Mouse (Mus musculus): ENCODE results near the gene Adamts4. TPM values are rescaled to one million over a fixed set of nuclear protein-coding genes. Genes with fewer than 3 reads are reported as not detected.
"Not testable (repeated sequence)": the region's sequence is repeated elsewhere in the genome, so short reads cannot be mapped to it uniquely, and the experiment has no call there.

Adamts4 gene
- polyA plus RNA-seq, 1 experiment, result 1.2 TPM

DNA sequence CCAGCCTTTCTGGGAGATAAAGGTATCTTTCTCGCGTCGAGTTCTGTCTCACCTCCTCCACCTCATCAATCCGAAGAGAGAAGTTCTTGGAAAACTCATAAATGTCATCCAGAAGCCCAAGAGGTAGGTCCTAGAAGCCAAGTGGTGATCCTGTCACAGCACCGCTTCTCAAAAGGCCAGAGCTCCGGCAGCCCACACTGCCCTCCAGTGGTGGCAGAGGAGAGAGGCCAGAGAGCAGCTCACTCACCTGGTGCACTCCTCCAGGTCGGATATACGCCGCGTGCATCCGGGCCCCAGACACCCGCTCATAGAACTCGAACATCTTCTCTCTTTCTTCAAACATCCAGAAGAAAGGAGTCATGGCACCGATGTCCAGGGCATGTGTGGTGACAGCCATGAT, 11.8 kb upstream of the Adamts4 start:
- H3K4me3 ChIP-seq (ENCODE audit: insufficient read depth, low read depth, low read length), result no peak overlapping the region
- WGBS, result 55% methylated on average over 14 of the region's 14 CpGs
- H3K36me3 ChIP-seq (ENCODE audit: control insufficient read depth, insufficient read depth, low read length), result peaks cover 19% of the 10 kb centered on the region
- no peaks in the 10 kb centered on the region; the same call in 1 of the 2 replicates for H3K4me1 ChIP-seq (ENCODE audit: control insufficient read depth, insufficient read depth, low read length)
- TF ChIP-seq POLR2A (IDR thresholded peaks at IDR 0.05; ENCODE audit: low read depth, low read length) (no peak), CTCF (conservative IDR thresholded peaks at IDR 0.05; ENCODE audit: insufficient read depth, insufficient read length, low read depth, low read length) (peak; percentile 87)
- peak; percentile 78 for DNase-seq
- no peaks in the 10 kb centered on the region for H3K27me3 ChIP-seq (replicated peaks; ENCODE audit: control insufficient read depth, insufficient read depth, low read length)
- no peak overlapping the region for H3K27ac ChIP-seq (ENCODE audit: insufficient read depth, low read depth, low read length)

- Histone ChIP-seq H3K4me1 (ENCODE audit: control insufficient read depth, insufficient read depth, low read length) (no peaks in the 10 kb centered on the region; the same call in 1 of the 2 replicates), H3K27ac (ENCODE audit: insufficient read depth, low read depth, low read length) (peak overlapping the region; percentile 63), H3K4me3 (ENCODE audit: insufficient read depth, low read depth, low read length) (no peak overlapping the region), H3K36me3 (ENCODE audit: control insufficient read depth, insufficient read depth, low read length) (peaks cover 19% of the 10 kb centered on the region), H3K27me3 (replicated peaks; ENCODE audit: control insufficient read depth, insufficient read depth, low read length) (no peaks in the 10 kb centered on the region)
- WGBS, result 50% methylated on average over 15 of the region's 15 CpGs
- peak; percentile 81 for DNase-seq
- TF ChIP-seq CTCF (conservative IDR thresholded peaks at IDR 0.05; ENCODE audit: insufficient read depth, insufficient read length, low read depth, low read length) (no peak), POLR2A (IDR thresholded peaks at IDR 0.05; ENCODE audit: low read depth, low read length) (no peak)
Observed at GRCm38 (mm10) chr1:171239992-171240744, 10.1 kb upstream of the Adamts4 start.

GRCm38 (mm10) chr1:171240911-171241310, 9.3 kb upstream of the Adamts4 start:
- H3K36me3 ChIP-seq (ENCODE audit: control insufficient read depth, insufficient read depth, low read length), result peaks cover 16% of the 10 kb centered on the region
- peaks cover 3% of the 10 kb centered on the region; the same call in 1 of the 2 replicates for H3K4me1 ChIP-seq (ENCODE audit: control insufficient read depth, insufficient read depth, low read length)
- no peak overlapping the region for H3K4me3 ChIP-seq (ENCODE audit: insufficient read depth, low read depth, low read length)
- H3K27ac ChIP-seq (ENCODE audit: insufficient read depth, low read depth, low read length), result peak overlapping the region; percentile 63; the same call in 1 of the 2 replicates
- 69% methylated on average over 10 of the region's 10 CpGs for WGBS
- no peaks in the 10 kb centered on the region for H3K27me3 ChIP-seq (replicated peaks; ENCODE audit: control insufficient read depth, insufficient read depth, low read length)
- TF ChIP-seq POLR2A (IDR thresholded peaks at IDR 0.05; ENCODE audit: low read depth, low read length) (no peak), CTCF (conservative IDR thresholded peaks at IDR 0.05; ENCODE audit: insufficient read depth, insufficient read length, low read depth, low read length) (no peak)
- DNase-seq, result no peak

GRCm38 (mm10) chr1:171241952-171242351, 8.3 kb upstream of the Adamts4 start:
- not testable (repeated sequence) for H3K27me3 ChIP-seq (replicated peaks; ENCODE audit: control insufficient read depth, insufficient read depth, low read length); H3K4me3 ChIP-seq (ENCODE audit: insufficient read depth, low read depth, low read length); H3K27ac ChIP-seq (ENCODE audit: insufficient read depth, low read depth, low read length); H3K4me1 ChIP-seq (ENCODE audit: control insufficient read depth, insufficient read depth, low read length)
- WGBS, result 65% methylated on average over 12 of the region's 12 CpGs
- 0 out of 2 replicates have a peak, but pooled peaks have one; percentile 19 for TF ChIP-seq CTCF (conservative IDR thresholded peaks at IDR 0.05; ENCODE audit: insufficient read depth, insufficient read length, low read depth, low read length)
- DNase-seq, result peak; percentile 58
- peaks cover 14% of the 10 kb centered on the region for H3K36me3 ChIP-seq (ENCODE audit: control insufficient read depth, insufficient read depth, low read length)

DNA sequence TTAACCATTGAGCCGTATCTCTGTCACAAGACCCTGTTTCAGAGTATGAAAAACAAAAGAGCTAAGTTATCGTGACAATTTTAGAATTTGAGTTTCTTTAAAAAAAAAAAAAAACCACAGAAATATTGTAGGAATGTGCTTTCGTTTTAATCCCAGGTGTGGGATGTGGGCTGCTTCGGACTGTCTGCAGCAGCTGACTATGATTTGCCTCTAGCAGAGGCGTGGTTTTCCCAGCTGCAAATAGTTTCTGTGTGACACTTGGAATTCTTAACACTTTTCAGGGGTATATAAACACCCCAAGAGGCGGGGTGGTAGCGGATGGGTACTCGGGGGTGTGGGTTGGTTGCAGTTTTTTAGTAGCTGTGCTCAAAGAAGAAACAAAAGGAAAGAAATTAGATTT, 4.9 kb upstream of the Adamts4 start:
- 79% methylated on average over 8 of the region's 8 CpGs for WGBS
- peaks cover 6% of the 10 kb centered on the region; the same call in 1 of the 2 replicates for H3K4me1 ChIP-seq (ENCODE audit: control insufficient read depth, insufficient read depth, low read length)
- no peak for TF ChIP-seq CTCF (conservative IDR thresholded peaks at IDR 0.05; ENCODE audit: insufficient read depth, insufficient read length, low read depth, low read length)
- TF ChIP-seq POLR2A (IDR thresholded peaks at IDR 0.05; ENCODE audit: low read depth, low read length), result no peak
- no peak for DNase-seq
- H3K27ac ChIP-seq (ENCODE audit: insufficient read depth, low read depth, low read length), result no peak overlapping the region
- peaks cover 2% of the 10 kb centered on the region for H3K36me3 ChIP-seq (ENCODE audit: control insufficient read depth, insufficient read depth, low read length)
- H3K4me3 ChIP-seq (ENCODE audit: insufficient read depth, low read depth, low read length), result no peak overlapping the region
- H3K27me3 ChIP-seq (replicated peaks; ENCODE audit: control insufficient read depth, insufficient read depth, low read length), result no peaks in the 10 kb centered on the region

DNA sequence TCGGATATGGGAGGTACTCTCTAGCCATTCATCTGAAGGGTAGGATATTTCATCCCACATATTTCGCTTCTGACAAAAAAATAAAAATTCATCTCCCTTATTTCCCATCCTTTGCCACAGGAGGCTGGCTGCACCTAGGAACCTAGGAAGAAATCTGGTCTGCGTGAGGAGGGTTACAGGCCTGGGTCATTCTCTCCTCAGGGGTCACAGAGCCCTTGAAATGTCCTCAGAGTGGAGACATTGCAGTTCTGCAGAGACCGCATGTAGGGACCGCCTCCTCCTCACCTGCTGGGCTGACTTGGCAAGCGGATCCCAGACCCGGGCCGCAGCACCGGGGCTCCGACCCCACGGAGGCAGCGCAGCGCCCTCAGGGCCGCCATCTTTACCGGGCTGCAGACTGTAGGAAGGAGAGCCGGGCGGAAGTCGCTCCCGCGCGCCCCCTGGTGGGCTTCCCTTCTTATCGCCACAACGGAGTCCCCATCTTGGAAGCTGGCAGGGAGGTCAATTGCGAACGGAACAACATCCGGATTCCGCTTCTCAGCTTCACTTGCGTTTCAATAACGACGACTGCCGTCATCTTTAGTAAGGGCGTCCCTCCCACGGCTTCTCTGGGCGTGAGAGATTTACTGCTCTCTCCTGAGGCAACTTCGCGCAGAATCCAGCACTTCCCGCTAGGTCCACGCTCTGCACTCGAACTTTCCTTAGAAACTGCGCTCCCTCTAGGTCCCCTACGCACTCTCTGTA, 3.3 kb upstream of the Adamts4 start:
- no peaks in the 10 kb centered on the region for H3K27me3 ChIP-seq (replicated peaks; ENCODE audit: control insufficient read depth, insufficient read depth, low read length)
- peak overlapping the region; percentile 96 for H3K27ac ChIP-seq (ENCODE audit: insufficient read depth, low read depth, low read length)
- TF ChIP-seq POLR2A (IDR thresholded peaks at IDR 0.05; ENCODE audit: low read depth, low read length) (peak; percentile 82), CTCF (conservative IDR thresholded peaks at IDR 0.05; ENCODE audit: insufficient read depth, insufficient read length, low read depth, low read length) (peak; percentile 84)
- WGBS, result under 1% methylated on average over 41 of the region's 41 CpGs
- no peaks in the 10 kb centered on the region; the same call in 1 of the 2 replicates for H3K36me3 ChIP-seq (ENCODE audit: control insufficient read depth, insufficient read depth, low read length)
- DNase-seq, result peak; percentile 99
- peak overlapping the region; percentile 79 for H3K4me3 ChIP-seq (ENCODE audit: insufficient read depth, low read depth, low read length)
- H3K4me1 ChIP-seq (ENCODE audit: control insufficient read depth, insufficient read depth, low read length), result peaks cover 6% of the 10 kb centered on the region; the same call in 1 of the 2 replicates

- Histone ChIP-seq H3K4me1 (ENCODE audit: control insufficient read depth, insufficient read depth, low read length) (peaks cover 6% of the 10 kb centered on the region; the same call in 1 of the 2 replicates), H3K36me3 (ENCODE audit: control insufficient read depth, insufficient read depth, low read length) (no peaks in the 10 kb centered on the region; the same call in 1 of the 2 replicates), H3K27me3 (replicated peaks; ENCODE audit: control insufficient read depth, insufficient read depth, low read length) (no peaks in the 10 kb centered on the region), H3K4me3 (ENCODE audit: insufficient read depth, low read depth, low read length) (peak overlapping the region; percentile 40), H3K27ac (ENCODE audit: insufficient read depth, low read depth, low read length) (peak overlapping the region; percentile 77)
- 9% methylated on average over 13 of the region's 13 CpGs for WGBS
- TF ChIP-seq CTCF (conservative IDR thresholded peaks at IDR 0.05; ENCODE audit: insufficient read depth, insufficient read length, low read depth, low read length) (no peak), POLR2A (IDR thresholded peaks at IDR 0.05; ENCODE audit: low read depth, low read length) (no peak)
- DNase-seq, result no peak
Observed at GRCm38 (mm10) chr1:171247453-171247841, 2.8 kb upstream of the Adamts4 start.

Measured in kidney, adult 2 months (tissue).